Mouse (Mus musculus) cortical plate, adult 2 months (tissue): ENCODE results near the gene Bsx. TPM values are rescaled to one million over a fixed set of nuclear protein-coding genes. Genes with fewer than 3 reads are reported as not detected.

ENCODE experiments used
- H3K27ac ChIP-seq: fragments of 200-500 bp; 2 replicates; pipeline ENCODE4 v1.5.1; 2012; ENCODE audit warnings: low read length, control low read depth, inconsistent platforms; ENCODE audit not compliant: insufficient read depth
- H3K4me1 ChIP-seq: fragments of 200-500 bp; 2 replicates; pipeline ENCODE4 v1.6.1; 2011; ENCODE audit warnings: low read length; ENCODE audit not compliant: control insufficient read depth, insufficient read depth
- H3K4me3 ChIP-seq: fragments of 200-500 bp; 2 replicates; pipeline ENCODE4 v1.5.1; 2011; ENCODE audit warnings: mild to moderate bottlenecking, low read length, control low read depth; ENCODE audit not compliant: insufficient read depth
- CTCF ChIP-seq: fragments of 200-500 bp; IDR thresholded peaks from 2 replicates; pipeline ENCODE4 v1.5.1; 2011; ENCODE audit warnings: mild to moderate bottlenecking, control low read depth, low read length; ENCODE audit not compliant: insufficient read depth; ENCODE audit errors: extremely low read depth
- POLR2A ChIP-seq: fragments of 200-500 bp; IDR thresholded peaks from 2 replicates; pipeline ENCODE4 v1.6.1; 2011; ENCODE audit warnings: mild to moderate bottlenecking, low read length, control low read depth; ENCODE audit not compliant: insufficient read depth; ENCODE audit errors: extremely low read depth
- polyA plus RNA-seq: library from polyadenylated mRNA; depleted of rRNA; stranded (reverse); fragments of >200 nt; gene quantifications from 2 replicates; pipeline ENCODE4 v1.2.3, GENCODE M21; 2012; rRNA removed

The Bsx gene
- 0.04 and 0.10 TPM in 2 replicates for polyA plus RNA-seq

GRCm38 (mm10) chr9:40873556-40874470 is at the start of gene Bsx:
Gene Bsx, plus strand, starts transcription at chr9:40874127.
- TF ChIP-seq POLR2A (no peak), CTCF (no peak)
- no peak within 1 kb of the TSS for H3K4me3 ChIP-seq
- H3K27ac ChIP-seq = no peak within 1 kb of the TSS
- no peaks in the 10 kb centered on the region for H3K4me1 ChIP-seq

- H3K27ac ChIP-seq = no peak overlapping the region
- TF ChIP-seq CTCF = no peak
- no peak for TF ChIP-seq POLR2A
- no peak overlapping the region for H3K4me3 ChIP-seq
- no peaks in the 10 kb centered on the region for H3K4me1 ChIP-seq
These were observed 48.3 kb upstream of the Bsx start for GRCm38 (mm10) chr9:40825601-40826000.

GRCm38 (mm10) chr9:40827366-40827765 is 46.6 kb upstream of the Bsx start:
- TF ChIP-seq CTCF (no peak), POLR2A (no peak)
- no peak overlapping the region for H3K4me3 ChIP-seq
- H3K4me1 ChIP-seq = no peaks in the 10 kb centered on the region
- H3K27ac ChIP-seq = no peak overlapping the region

GRCm38 (mm10) chr9:40834569-40834968 is 39.4 kb upstream of the Bsx start:
- Histone ChIP-seq H3K4me3 (no peak overlapping the region), H3K27ac (no peak overlapping the region), H3K4me1 (no peaks in the 10 kb centered on the region)
- peak; percentile 85 for TF ChIP-seq CTCF
- no peak for TF ChIP-seq POLR2A

GRCm38 (mm10) chr9:40836681-40837080 is 37.2 kb upstream of the Bsx start:
- H3K27ac ChIP-seq = no peak overlapping the region
- TF ChIP-seq POLR2A (no peak), CTCF (no peak)
- H3K4me1 ChIP-seq = no peaks in the 10 kb centered on the region
- no peak overlapping the region for H3K4me3 ChIP-seq

GRCm38 (mm10) chr9:40839662-40840061 is 34.3 kb upstream of the Bsx start:
- TF ChIP-seq POLR2A = no peak
- TF ChIP-seq CTCF = no peak
- H3K27ac ChIP-seq = no peak overlapping the region
- no peak overlapping the region for H3K4me3 ChIP-seq
- no peaks in the 10 kb centered on the region for H3K4me1 ChIP-seq

GRCm38 (mm10) chr9:40851515-40851914 is 22.4 kb upstream of the Bsx start:
- Histone ChIP-seq H3K27ac (no peak overlapping the region), H3K4me3 (no peak overlapping the region), H3K4me1 (no peaks in the 10 kb centered on the region)
- no peak for TF ChIP-seq CTCF
- TF ChIP-seq POLR2A = no peak

- no peaks in the 10 kb centered on the region for H3K4me1 ChIP-seq
- H3K27ac ChIP-seq = no peak overlapping the region
- TF ChIP-seq POLR2A = no peak
- no peak for TF ChIP-seq CTCF
- peak overlapping the region; percentile 37 for H3K4me3 ChIP-seq
These were observed 15.3 kb upstream of the Bsx start for GRCm38 (mm10) chr9:40858461-40859160.

- Histone ChIP-seq H3K27ac (no peak overlapping the region), H3K4me1 (no peaks in the 10 kb centered on the region), H3K4me3 (peak overlapping the region; percentile 37; the same call in 1 of the 2 replicates)
- no peak for TF ChIP-seq POLR2A
- TF ChIP-seq CTCF = no peak
These were observed 14.7 kb upstream of the Bsx start for GRCm38 (mm10) chr9:40859196-40859595.
